Mouse (Mus musculus): ENCODE measurements around the gene Hspe1.

DNA sequence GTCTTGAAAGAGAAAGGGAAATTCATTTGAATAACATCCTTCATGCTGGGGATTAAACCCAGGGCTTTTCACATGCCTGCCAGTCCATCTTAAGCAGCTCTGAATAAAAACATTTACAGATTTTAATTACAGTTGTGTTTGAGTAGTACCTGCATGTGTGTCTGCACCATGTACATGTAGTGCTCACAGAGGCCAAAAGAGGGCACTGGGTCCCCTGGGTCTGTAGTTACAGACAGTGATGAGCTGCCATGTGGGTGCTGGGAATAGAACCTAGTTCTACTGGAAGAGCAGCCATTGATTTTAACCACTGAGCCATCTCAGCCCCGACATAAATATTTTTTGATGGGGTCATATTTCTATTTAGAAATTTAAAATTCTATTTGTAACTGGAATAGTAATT is 47.9 kb downstream of the Hspe1 start:
- no peak for TF ChIP-seq CTCF (IDR thresholded peaks at IDR 0.05; ENCODE audit: insufficient read depth, low read length)
- TF ChIP-seq POLR2A (IDR thresholded peaks at IDR 0.05; ENCODE audit: borderline replicate concordance, extremely low read depth, low read depth, low read length): no peak

Measured in lung, adult 2 months (tissue).